Mouse (Mus musculus): ENCODE data around the gene Hbb-bs. TPM values are rescaled to one million over a fixed set of nuclear protein-coding genes. Genes with fewer than 3 reads are reported as not detected.

The Hbb-bs gene
- total and polyA plus RNA-seq, 3 experiments = 10.4 to 3,173 (median 158) TPM

DNA sequence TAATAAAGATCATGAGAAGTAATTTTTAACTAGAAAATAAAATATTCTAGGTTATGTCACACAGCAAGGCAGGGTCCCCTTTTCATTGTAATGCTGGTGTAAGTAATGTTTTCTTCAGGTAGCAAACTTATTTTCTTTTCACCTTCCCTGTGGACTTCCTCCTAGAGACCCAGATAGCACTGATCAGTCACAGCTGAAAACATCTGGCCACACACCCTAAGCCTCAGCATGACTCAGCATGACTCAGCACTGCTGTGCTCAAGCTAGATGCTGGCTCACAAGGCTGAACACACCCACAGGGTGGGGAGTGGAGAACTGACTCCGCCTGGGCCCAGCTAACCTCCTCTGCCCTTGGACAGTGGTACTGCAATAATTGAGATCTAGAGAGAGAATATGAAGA lies 33.0 kb upstream of the Hbb-bs start:
- DNase-seq (ENCODE audit: low spot score) (peak; percentile 40), ATAC-seq (ENCODE audit: extremely low read depth, insufficient number of reproducible peaks, low FRiP score, poor library complexity, severe bottlenecking) (peak; percentile 83)
- Histone ChIP-seq H3K27me3 (ENCODE audit: insufficient read depth, low read length) (no peaks in the 10 kb centered on the region), H3K36me3 (replicated peaks) (no peaks in the 10 kb centered on the region), H3K4me3 (ENCODE audit: low read depth, low read length) (no peak overlapping the region), H3K4me1 (ENCODE audit: insufficient read depth, low read depth, low read length) (peaks cover 45% of the 10 kb centered on the region), H3K9me3 (replicated peaks) (no peaks in the 10 kb centered on the region)
- TF ChIP-seq GATA1 (IDR thresholded peaks at IDR 0.05; ENCODE audit: borderline replicate concordance, low read length) = no peak
- peak; percentile 36; the same call in 1 of the 2 replicates for TF ChIP-seq TAL1 (conservative IDR thresholded peaks at IDR 0.05; ENCODE audit: low read depth, low read length)

DNA sequence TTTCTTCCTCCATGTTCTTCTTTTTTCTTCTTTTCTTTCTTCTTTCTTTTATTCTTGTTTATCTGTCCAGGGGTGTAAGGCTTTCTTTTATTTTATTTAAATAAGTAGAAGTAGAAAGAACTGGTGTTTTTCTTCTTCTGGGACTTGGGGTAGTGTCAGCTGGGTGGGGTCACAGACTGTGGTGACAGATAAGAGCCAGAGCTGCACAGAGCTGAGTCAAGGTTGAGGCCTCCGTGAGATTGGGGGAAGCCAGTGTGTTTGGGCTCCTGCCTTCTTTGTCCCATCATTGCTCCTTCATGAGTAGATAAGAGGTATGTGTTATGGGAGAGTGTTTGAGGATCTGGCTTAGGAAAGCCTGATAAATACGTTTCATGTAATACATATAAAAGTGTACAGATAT lies 31.2 kb upstream of the Hbb-bs start:
- DNase-seq (ENCODE audit: low spot score) (peak; percentile 47), ATAC-seq (ENCODE audit: extremely low read depth, insufficient number of reproducible peaks, low FRiP score, poor library complexity, severe bottlenecking) (peak; percentile 81)
- TF ChIP-seq CTCF (IDR thresholded peaks at IDR 0.05; ENCODE audit: low read depth, low read length) = no peak
- TF ChIP-seq TAL1 (conservative IDR thresholded peaks at IDR 0.05; ENCODE audit: low read depth, low read length) = peak; percentile 67; the same call in 1 of the 2 replicates
- no peak for TF ChIP-seq GATA2 (IDR thresholded peaks at IDR 0.05; ENCODE audit: borderline replicate concordance, low read depth, low read length)
- TF ChIP-seq GATA1 (IDR thresholded peaks at IDR 0.05; ENCODE audit: borderline replicate concordance, low read length) = no peak
- TF ChIP-seq POLR2AphosphoS5 (IDR thresholded peaks at IDR 0.05; ENCODE audit: insufficient replicate concordance, low read depth, low read length) = no peak
- H3K9me3 ChIP-seq (replicated peaks) = no peaks in the 10 kb centered on the region
- no peaks in the 10 kb centered on the region for H3K27me3 ChIP-seq (ENCODE audit: insufficient read depth, low read length)
- H3K36me3 ChIP-seq (replicated peaks) = no peaks in the 10 kb centered on the region
- no peak overlapping the region; the same call in 1 of the 2 replicates for H3K4me3 ChIP-seq (ENCODE audit: low read depth, low read length)
- peaks cover 44% of the 10 kb centered on the region for H3K4me1 ChIP-seq (ENCODE audit: insufficient read depth, low read depth, low read length)

DNA sequence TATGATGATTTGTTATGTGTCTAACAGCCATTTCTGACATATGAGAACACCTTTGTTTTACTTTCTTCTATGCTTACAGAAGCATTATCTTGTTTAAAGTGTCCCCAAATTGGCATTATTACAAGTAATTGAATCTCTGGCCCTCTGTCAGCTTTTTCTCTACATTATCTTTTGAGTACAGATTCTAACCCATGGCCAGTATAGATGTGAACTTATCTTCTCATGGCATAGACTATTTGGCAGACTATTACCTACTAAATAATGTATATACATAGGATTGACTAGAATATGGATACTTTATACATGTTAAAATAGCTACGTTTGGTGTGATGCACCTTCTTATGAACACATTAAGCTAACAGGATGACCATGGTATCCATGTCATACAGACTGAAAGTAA lies 26.8 kb upstream of the Hbb-bs start:
- ATAC-seq (ENCODE audit: extremely low read depth, insufficient number of reproducible peaks, low FRiP score, poor library complexity, severe bottlenecking) = no peak
- Histone ChIP-seq H3K4me3 (ENCODE audit: low read depth, low read length) (no peak overlapping the region), H3K9me3 (replicated peaks) (no peaks in the 10 kb centered on the region), H3K4me1 (ENCODE audit: insufficient read depth, low read depth, low read length) (peaks cover 30% of the 10 kb centered on the region), H3K27me3 (ENCODE audit: insufficient read depth, low read length) (no peaks in the 10 kb centered on the region), H3K36me3 (replicated peaks) (no peaks in the 10 kb centered on the region)
- TF ChIP-seq POLR2AphosphoS5 (IDR thresholded peaks at IDR 0.05; ENCODE audit: insufficient replicate concordance, low read depth, low read length) (no peak), TAL1 (conservative IDR thresholded peaks at IDR 0.05; ENCODE audit: low read depth, low read length) (no peak), CTCF (IDR thresholded peaks at IDR 0.05; ENCODE audit: low read depth, low read length) (no peak), GATA1 (IDR thresholded peaks at IDR 0.05; ENCODE audit: borderline replicate concordance, low read length) (no peak), GATA2 (IDR thresholded peaks at IDR 0.05; ENCODE audit: borderline replicate concordance, low read depth, low read length) (no peak)
- no peak for DNase-seq (ENCODE audit: low spot score)

DNA sequence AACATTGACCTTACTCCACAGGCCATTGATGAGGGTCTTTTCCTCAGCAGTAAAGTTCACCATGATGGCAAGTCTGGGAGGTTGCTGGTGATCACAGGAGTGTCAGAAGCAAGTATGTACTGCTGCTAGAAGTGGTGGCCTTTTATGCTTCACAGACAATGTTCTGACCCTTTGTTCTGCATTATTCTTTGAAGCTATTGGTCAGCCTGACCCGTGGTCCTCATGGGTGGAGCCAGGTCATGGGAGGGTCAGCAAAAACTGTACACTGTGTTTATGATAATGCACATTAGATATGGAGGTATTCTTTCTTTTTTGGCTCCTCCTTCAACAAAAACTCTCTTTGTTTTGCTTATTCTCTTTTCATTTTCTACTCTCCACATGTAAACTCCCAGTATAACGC lies 25.2 kb upstream of the Hbb-bs start, which contains the start of gene Hbb-y:
Gene Hbb-y, minus strand, starts transcription at position 127 of the 400 bp plus-strand sequence.
- Histone ChIP-seq H3K27me3 (ENCODE audit: insufficient read depth, low read length) (no peaks in the 10 kb centered on the region), H3K4me3 (ENCODE audit: low read depth, low read length) (no peak within 1 kb of the TSS), H3K4me1 (ENCODE audit: insufficient read depth, low read depth, low read length) (peaks cover 21% of the 10 kb centered on the region), H3K36me3 (replicated peaks) (no peaks in the 10 kb centered on the region), H3K9me3 (replicated peaks) (no peaks in the 10 kb centered on the region)
- ATAC-seq (ENCODE audit: extremely low read depth, insufficient number of reproducible peaks, low FRiP score, poor library complexity, severe bottlenecking) (no peak), DNase-seq (ENCODE audit: low spot score) (no peak)
- TF ChIP-seq TAL1 (conservative IDR thresholded peaks at IDR 0.05; ENCODE audit: low read depth, low read length) (no peak), CTCF (IDR thresholded peaks at IDR 0.05; ENCODE audit: low read depth, low read length) (no peak), POLR2AphosphoS5 (IDR thresholded peaks at IDR 0.05; ENCODE audit: insufficient replicate concordance, low read depth, low read length) (no peak), GATA1 (IDR thresholded peaks at IDR 0.05; ENCODE audit: borderline replicate concordance, low read length) (no peak), GATA2 (IDR thresholded peaks at IDR 0.05; ENCODE audit: borderline replicate concordance, low read depth, low read length) (no peak)

DNA sequence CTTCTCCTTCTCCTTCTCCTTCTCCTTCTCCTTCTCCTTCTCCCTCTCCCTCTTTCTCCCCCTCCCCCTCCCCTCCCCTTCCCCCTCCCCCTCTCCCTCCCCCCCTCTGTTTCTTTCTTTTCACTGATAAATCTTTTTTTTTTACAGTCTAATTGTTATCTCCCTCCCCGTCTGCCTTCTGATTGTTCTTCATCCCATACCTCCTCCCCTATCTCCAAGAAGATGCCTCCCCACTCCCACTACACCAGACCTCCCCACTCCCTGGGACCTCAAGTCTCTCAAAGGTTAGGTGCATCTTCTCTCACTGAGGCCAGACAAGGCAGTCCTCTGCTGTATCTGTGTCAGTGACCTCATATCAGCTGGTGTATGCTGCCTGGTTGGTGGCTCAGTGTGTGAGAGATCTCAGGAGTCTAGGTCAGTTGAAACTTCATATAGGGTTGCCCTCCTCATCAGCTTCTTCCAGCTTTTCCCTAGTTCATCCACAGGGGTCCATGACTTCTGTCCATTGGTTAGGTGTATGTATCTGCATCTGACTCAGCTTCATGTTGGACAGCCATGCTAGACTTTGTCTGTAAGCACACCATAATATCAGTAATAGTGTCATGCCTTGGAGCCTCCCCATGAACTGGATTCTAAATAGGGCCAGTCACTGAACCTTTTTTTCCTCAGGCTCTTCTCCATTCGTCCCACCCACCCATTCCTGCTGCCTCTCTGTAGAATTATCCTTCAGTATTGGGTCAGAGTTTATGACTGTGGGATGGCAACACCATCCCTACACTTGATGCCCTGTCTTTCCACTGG lies 16.8 kb upstream of the Hbb-bs start:
- no peaks in the 10 kb centered on the region for H3K36me3 ChIP-seq (replicated peaks)
- no peaks in the 10 kb centered on the region for H3K9me3 ChIP-seq (replicated peaks)
- TF ChIP-seq GATA2 (IDR thresholded peaks at IDR 0.05; ENCODE audit: borderline replicate concordance, low read depth, low read length) = no peak
- no peak for TF ChIP-seq POLR2AphosphoS5 (IDR thresholded peaks at IDR 0.05; ENCODE audit: insufficient replicate concordance, low read depth, low read length)
- 0 out of 2 replicates have a peak, but pooled peaks have one; percentile 14 for TF ChIP-seq TAL1 (conservative IDR thresholded peaks at IDR 0.05; ENCODE audit: low read depth, low read length)
- H3K27me3 ChIP-seq (ENCODE audit: insufficient read depth, low read length) = no peaks in the 10 kb centered on the region
- DNase-seq (ENCODE audit: low spot score) (no peak), ATAC-seq (ENCODE audit: extremely low read depth, insufficient number of reproducible peaks, low FRiP score, poor library complexity, severe bottlenecking) (peak; percentile 97)
- no peak overlapping the region for H3K4me3 ChIP-seq (ENCODE audit: low read depth, low read length)
- H3K4me1 ChIP-seq (ENCODE audit: insufficient read depth, low read depth, low read length) = peaks cover 26% of the 10 kb centered on the region

DNA sequence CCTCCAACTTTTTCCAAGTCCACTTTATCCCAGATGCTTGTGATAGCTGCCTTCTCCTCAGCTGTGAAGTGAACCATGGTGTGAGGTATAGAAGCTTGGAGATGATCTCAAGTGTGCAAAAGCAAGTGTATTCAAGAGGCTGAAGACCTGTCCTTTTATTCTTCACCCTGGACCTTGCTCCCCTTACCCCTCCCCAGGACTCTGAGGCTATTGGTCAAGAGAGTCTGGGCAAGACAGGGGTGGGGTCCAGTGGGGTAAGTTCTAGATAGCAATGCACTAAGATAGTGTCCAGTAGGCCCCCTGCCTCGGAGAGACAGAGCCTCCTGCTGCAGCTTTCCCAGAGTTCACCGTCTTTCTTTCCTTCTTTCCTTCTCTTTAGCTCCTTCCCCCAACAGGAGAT lies 15.1 kb upstream of the Hbb-bs start, which contains the start of gene Hbb-bh1:
Gene Hbb-bh1, minus strand, starts transcription at position 131 of the 400 bp plus-strand sequence.
- ATAC-seq (ENCODE audit: extremely low read depth, insufficient number of reproducible peaks, low FRiP score, poor library complexity, severe bottlenecking) (no peak), DNase-seq (ENCODE audit: low spot score) (no peak)
- peaks cover 28% of the 10 kb centered on the region for H3K4me1 ChIP-seq (ENCODE audit: insufficient read depth, low read depth, low read length)
- no peaks in the 10 kb centered on the region for H3K36me3 ChIP-seq (replicated peaks)
- H3K27me3 ChIP-seq (ENCODE audit: insufficient read depth, low read length) = no peaks in the 10 kb centered on the region
- TF ChIP-seq TAL1 (conservative IDR thresholded peaks at IDR 0.05; ENCODE audit: low read depth, low read length) = no peak
- TF ChIP-seq CTCF (IDR thresholded peaks at IDR 0.05; ENCODE audit: low read depth, low read length) = no peak
- no peak for TF ChIP-seq POLR2AphosphoS5 (IDR thresholded peaks at IDR 0.05; ENCODE audit: insufficient replicate concordance, low read depth, low read length)
- no peak for TF ChIP-seq GATA1 (IDR thresholded peaks at IDR 0.05; ENCODE audit: borderline replicate concordance, low read length)
- H3K4me3 ChIP-seq (ENCODE audit: low read depth, low read length) = no peak within 1 kb of the TSS
- no peaks in the 10 kb centered on the region for H3K9me3 ChIP-seq (replicated peaks)

Measured in G1E (cell line).